Mouse (Mus musculus) megakaryocyte, adult 5-6 weeks (primary cell): Measurements from ENCODE around the gene Dynlrb2. TPM values are rescaled to one million over a fixed set of nuclear protein-coding genes. Genes with fewer than 3 reads are reported as not detected.

Source experiments
- ATAC-seq: 2 replicates; pipeline ENCODE4 v1.8.0; 2016; ENCODE audit warnings: mild to moderate bottlenecking, inconsistent platforms; ENCODE audit not compliant: poor library complexity, severe bottlenecking
- total RNA-seq, 2 experiments: library from RNA; stranded (forward) in 1 of 2; stranded (reverse) in 1 of 2; fragments of 153-499, 151-499 nt in 1 of 2; fragments of 221-1000, 200-1000 nt in 1 of 2; gene quantifications; 2 replicates each; pipeline versions ENCODE4 v1.2.3 to v1.2.4; 2015 to 2017

Gene Dynlrb2
- total RNA-seq (2015) = not detected in 2 replicates
- not detected in 2 replicates for total RNA-seq (2017)

- peak; percentile 99 for ATAC-seq
Measured at GRCm38 (mm10) chr8:116504477-116505120, at the start of gene Dynlrb2. Dynlrb2 (plus strand) TSS chr8:116504974.

GRCm38 (mm10) chr8:116458569-116458968 lies 46.2 kb upstream of the Dynlrb2 start:
- ATAC-seq = no peak; the same call in 1 of the 2 replicates

GRCm38 (mm10) chr8:116461472-116461871 lies 43.3 kb upstream of the Dynlrb2 start:
- ATAC-seq = no peak

- ATAC-seq = no peak
Measured at GRCm38 (mm10) chr8:116466586-116466985, 38.2 kb upstream of the Dynlrb2 start.

- 0 out of 2 replicates have a peak, but pooled peaks have one; percentile 43 for ATAC-seq
Measured at GRCm38 (mm10) chr8:116467027-116467426, 37.7 kb upstream of the Dynlrb2 start.

- ATAC-seq = peak; percentile 68
Measured at GRCm38 (mm10) chr8:116477941-116478340, 26.8 kb upstream of the Dynlrb2 start.

GRCm38 (mm10) chr8:116478681-116479080 lies 26.1 kb upstream of the Dynlrb2 start:
- ATAC-seq = peak; percentile 74

GRCm38 (mm10) chr8:116480894-116481293 lies 23.9 kb upstream of the Dynlrb2 start:
- peak; percentile 80 for ATAC-seq

GRCm38 (mm10) chr8:116482738-116483137 lies 22.0 kb upstream of the Dynlrb2 start:
- no peak for ATAC-seq

- ATAC-seq = peak; percentile 78
Measured at GRCm38 (mm10) chr8:116484087-116484486, 20.7 kb upstream of the Dynlrb2 start.

GRCm38 (mm10) chr8:116488546-116488945 lies 16.2 kb upstream of the Dynlrb2 start:
- ATAC-seq = no peak

- no peak for ATAC-seq
Measured at GRCm38 (mm10) chr8:116500057-116500809, 4.5 kb upstream of the Dynlrb2 start.

- no peak for ATAC-seq
Measured at GRCm38 (mm10) chr8:116508721-116509120, 3.9 kb downstream of the Dynlrb2 start.

- ATAC-seq = no peak
Measured at GRCm38 (mm10) chr8:116509247-116509646, 4.5 kb downstream of the Dynlrb2 start.

- no peak for ATAC-seq
Measured at GRCm38 (mm10) chr8:116519676-116520075, 14.9 kb downstream of the Dynlrb2 start.

GRCm38 (mm10) chr8:116521208-116521607 lies 16.4 kb downstream of the Dynlrb2 start:
- ATAC-seq = no peak

- no peak for ATAC-seq
Measured at GRCm38 (mm10) chr8:116521641-116522040, 16.9 kb downstream of the Dynlrb2 start.

- no peak for ATAC-seq
Measured at GRCm38 (mm10) chr8:116522104-116522767, 17.5 kb downstream of the Dynlrb2 start.

- no peak for ATAC-seq
Measured at GRCm38 (mm10) chr8:116524915-116525314, 20.1 kb downstream of the Dynlrb2 start.

GRCm38 (mm10) chr8:116528736-116529135 lies 24.0 kb downstream of the Dynlrb2 start:
- ATAC-seq = no peak

GRCm38 (mm10) chr8:116533081-116533480 lies 28.3 kb downstream of the Dynlrb2 start:
- no peak for ATAC-seq

- no peak for ATAC-seq
Measured at GRCm38 (mm10) chr8:116536786-116537185, 32.0 kb downstream of the Dynlrb2 start.
